Mouse (Mus musculus) lung, adult 2 months (tissue): Measurements from ENCODE around the gene Pnrc1. TPM values are rescaled to one million over a fixed set of nuclear protein-coding genes. Genes with fewer than 3 reads are reported as not detected.
"Not testable (repeated sequence)": the region's sequence is repeated elsewhere in the genome, so short reads cannot be mapped to it uniquely, and the experiment has no call there.

Experiments
- DNase-seq: peaks from one replicate; pipeline ENCODE4 v3.0.0; 2022
- H3K4me1 ChIP-seq: fragments of 200-500 bp; 2 replicates; pipeline ENCODE4 v1.6.1; 2011; ENCODE audit warnings: low read length; ENCODE audit not compliant: control insufficient read depth, insufficient read depth
- H3K4me3 ChIP-seq: fragments of 200-500 bp; replicated peaks from 2 replicates; pipeline ENCODE3; 2011; ENCODE audit warnings: low read depth, mild to moderate bottlenecking, control low read depth, low read length; ENCODE audit errors: extremely low read depth
- CTCF ChIP-seq: fragments of 200-500 bp; IDR thresholded peaks from 2 replicates; pipeline ENCODE4 v1.5.1; 2011; ENCODE audit warnings: mild to moderate bottlenecking, low read length, control low read depth; ENCODE audit not compliant: insufficient read depth
- POLR2A ChIP-seq: fragments of 200-500 bp; IDR thresholded peaks from 2 replicates; pipeline ENCODE4 v1.6.1; 2011; ENCODE audit warnings: low read depth, mild to moderate bottlenecking, control low read depth, low read length, borderline replicate concordance; ENCODE audit errors: extremely low read depth
- WGBS: fragments of 180-500 bp; shearing (Covaris S2); methylation state at CpG from one replicate; pipeline ENCODE4 v1.1.7; 2018; 5-methylcytosine and 5-hydroxymethylcytosine counted together
- polyA plus RNA-seq: library from polyadenylated mRNA; depleted of rRNA; stranded (reverse); fragments of >200 nt; gene quantifications from 2 replicates; pipeline ENCODE4 v1.2.3, GENCODE M21; 2012; rRNA removed

The Pnrc1 gene
- 110 and 197 TPM in 2 replicates for polyA plus RNA-seq

DNA sequence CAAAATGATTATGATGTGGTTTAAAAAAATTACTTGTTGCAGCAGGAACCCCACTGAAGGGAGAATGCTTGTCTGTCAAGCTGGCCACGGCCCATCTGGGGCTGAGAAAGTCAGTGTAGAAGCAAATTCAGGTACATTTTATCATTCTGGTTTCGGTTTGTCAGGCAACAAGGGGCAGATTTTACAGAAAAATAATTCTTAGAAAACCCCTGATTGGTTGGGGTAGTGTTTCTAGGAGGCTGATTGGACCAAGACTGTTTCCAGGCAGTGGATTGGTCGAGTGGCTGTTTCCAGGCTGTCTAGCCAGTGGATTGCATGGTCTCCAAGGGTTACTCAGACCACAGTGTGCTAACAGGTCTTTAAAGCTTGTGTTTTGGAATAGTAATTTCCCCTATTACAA, at the start of gene Pnrc1:
Gene Pnrc1, minus strand, starts transcription at position 162 of the 400 bp plus-strand sequence.
- peak; percentile 31 for DNase-seq
- 33% methylated on average over 3 of the region's 3 CpGs for WGBS

DNA sequence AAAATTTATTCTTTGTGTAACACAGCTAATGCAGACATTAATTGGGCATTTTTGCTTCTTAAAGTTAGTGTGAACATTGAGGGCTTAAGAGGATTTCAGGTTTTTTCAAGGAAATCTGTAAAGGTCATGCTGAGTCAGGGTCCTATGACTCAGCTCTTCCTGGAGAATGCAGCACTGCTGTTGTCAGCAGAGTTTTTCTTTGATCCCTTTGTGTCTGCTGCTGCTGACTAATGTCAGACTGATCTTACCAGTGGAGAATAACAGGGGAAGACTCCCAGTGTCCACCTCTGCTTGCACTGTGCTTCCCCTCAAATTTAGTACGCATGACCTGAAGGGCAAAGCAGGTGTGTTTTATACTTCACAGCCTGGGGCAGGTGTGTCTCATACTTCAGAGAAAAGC, 48.0 kb upstream of the Pnrc1 start:
- DNase-seq: no peak
- Histone ChIP-seq H3K4me3 (no peak overlapping the region), H3K4me1 (no peaks in the 10 kb centered on the region)
- no peak for TF ChIP-seq CTCF
- TF ChIP-seq POLR2A: no peak
- 95% methylated on average over 1 of the region's 1 CpGs for WGBS

More for the DNA sequence above, at the start of gene Pnrc1:
- TF ChIP-seq POLR2A: no peak
- no peak for TF ChIP-seq CTCF
- H3K4me1 ChIP-seq: peaks cover 2% of the 10 kb centered on the region; the same call in 1 of the 2 replicates
- H3K4me3 ChIP-seq: peak within 1 kb of the TSS; percentile 55

DNA sequence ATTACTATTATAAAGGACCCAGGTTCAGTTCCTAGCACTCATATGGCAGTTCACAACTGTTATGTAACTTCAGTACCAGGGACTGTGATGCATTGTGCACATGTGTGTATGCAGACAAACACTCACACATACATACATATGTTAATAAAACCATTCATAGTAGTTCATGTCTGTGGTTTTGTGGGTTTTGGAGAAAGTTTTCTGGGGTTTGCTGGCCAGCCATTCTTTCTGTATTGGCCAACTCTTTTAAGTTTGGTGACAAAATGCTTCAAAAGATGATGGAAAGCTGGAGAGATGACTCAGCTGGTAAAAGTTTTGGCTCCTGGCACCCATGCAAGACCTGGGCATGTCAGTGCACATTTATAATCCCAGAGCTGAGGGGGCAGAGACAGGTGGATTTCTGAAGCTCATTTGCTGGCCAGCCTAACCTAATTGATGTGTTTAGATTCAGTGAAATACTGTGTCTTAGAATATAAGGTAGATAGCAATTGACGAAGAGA, 43.0 kb upstream of the Pnrc1 start:
- Histone ChIP-seq H3K4me3 (no peak overlapping the region), H3K4me1 (no peaks in the 10 kb centered on the region)
- 100% methylated on average over 1 of the region's 1 CpGs for WGBS
- DNase-seq: no peak
- TF ChIP-seq POLR2A: no peak

DNA sequence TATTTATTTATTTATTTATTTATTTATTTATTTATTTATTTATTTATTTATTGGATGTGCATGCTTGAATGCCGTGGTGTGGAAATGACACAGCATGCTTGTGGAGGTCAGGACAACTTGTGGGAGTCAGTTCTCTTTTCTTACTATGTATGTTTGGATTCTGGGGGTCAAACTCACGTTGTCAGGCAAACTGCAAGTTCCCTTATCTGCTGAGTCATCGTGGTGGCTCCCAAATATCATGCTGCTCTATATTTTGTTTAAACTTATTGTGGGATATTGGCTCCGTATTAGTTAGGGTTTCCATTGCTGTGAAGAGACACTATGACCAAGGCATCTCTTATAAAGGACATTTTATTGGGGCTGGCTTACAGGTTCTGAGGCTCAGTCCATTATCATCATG, 41.2 kb upstream of the Pnrc1 start:
- no peaks in the 10 kb centered on the region for H3K4me1 ChIP-seq
- H3K4me3 ChIP-seq: no peak overlapping the region
- TF ChIP-seq CTCF (no peak), POLR2A (no peak)
- WGBS: 91% methylated on average over 4 of the region's 4 CpGs
- DNase-seq: no peak

DNA sequence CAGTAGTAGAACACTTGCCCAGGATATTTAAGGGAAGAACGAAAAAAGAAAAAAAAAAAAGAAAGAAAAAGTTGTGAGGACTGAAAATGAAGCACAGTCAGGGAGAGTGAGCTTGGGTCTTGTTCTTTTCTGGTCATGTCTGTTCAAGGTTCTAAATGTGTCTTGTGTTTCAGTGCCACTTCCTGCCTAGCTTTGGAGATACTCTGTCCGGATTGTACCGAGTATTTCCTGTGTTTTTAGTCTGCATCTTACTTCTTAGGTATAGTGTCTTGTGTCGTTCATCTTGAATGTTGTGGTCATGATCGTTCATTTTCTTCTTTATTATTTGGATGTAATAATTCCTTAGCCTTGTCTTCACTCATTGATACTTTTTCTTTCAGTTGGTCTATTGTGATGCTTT, 25.9 kb upstream of the Pnrc1 start:
- 51% methylated on average over 5 of the region's 5 CpGs for WGBS
- DNase-seq: no peak
- no peak overlapping the region for H3K4me3 ChIP-seq
- TF ChIP-seq CTCF (no peak), POLR2A (no peak)
- H3K4me1 ChIP-seq: peaks cover 2% of the 10 kb centered on the region; the same call in 1 of the 2 replicates

DNA sequence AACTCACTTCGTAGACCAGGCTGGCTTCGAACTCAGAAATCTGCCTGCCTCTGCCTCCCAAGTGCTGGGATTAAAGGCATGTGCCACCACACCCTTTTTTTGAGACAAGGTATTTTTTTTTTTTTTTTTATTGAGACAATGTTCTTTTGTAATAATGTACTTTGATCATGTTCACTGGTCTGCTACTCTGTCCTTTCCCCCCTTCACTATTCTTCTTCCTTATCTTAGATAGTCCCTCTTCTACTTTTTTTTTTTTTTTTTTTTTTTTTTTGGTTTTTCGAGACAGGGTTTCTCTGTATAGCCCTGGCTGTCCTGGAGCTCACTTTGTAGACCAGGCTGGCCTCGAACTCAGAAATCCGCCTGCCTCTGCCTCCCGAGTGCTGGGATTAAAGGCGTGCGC, 24.2 kb upstream of the Pnrc1 start:
- not testable (repeated sequence) for H3K4me1 ChIP-seq, DNase-seq, H3K4me3 ChIP-seq
- 100% methylated on average over 6 of the region's 8 CpGs for WGBS

DNA sequence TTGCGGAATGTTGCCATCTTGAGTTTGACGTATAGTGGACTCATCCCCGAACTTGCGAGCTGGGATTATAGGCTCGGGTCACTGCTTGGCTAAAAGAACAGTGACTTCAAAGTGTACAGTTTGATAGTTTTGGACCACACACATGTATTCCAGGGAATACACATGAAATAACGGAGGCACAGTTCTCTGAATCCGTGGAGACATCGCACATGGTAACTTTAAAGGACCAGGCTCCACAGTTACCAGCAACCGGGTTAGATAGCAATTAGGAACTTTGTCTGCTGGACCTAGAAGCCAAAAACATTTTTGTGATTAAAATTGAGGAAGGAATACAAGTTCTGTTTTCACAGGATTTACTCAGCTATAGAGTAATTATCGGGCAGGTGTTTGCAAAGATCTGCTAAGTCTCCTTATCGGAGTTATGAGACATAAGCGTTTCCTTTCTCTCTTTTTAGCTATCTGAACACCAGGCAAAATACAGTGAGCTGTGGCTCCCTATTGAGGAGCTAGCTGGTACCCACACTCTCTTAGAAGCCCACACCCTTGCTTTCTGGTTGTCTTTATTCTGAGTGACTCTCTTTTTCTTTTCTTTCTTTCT, 21.0 kb upstream of the Pnrc1 start:
- 8% methylated on average over 12 of the region's 12 CpGs for whole genome bisulfite sequencing
- peak overlapping the region; percentile 92 for H3K4me3 ChIP-seq
- TF ChIP-seq CTCF (no peak), POLR2A (no peak)
- peaks cover 5% of the 10 kb centered on the region; the same call in 1 of the 2 replicates for H3K4me1 ChIP-seq
- DNase-seq: no peak

DNA sequence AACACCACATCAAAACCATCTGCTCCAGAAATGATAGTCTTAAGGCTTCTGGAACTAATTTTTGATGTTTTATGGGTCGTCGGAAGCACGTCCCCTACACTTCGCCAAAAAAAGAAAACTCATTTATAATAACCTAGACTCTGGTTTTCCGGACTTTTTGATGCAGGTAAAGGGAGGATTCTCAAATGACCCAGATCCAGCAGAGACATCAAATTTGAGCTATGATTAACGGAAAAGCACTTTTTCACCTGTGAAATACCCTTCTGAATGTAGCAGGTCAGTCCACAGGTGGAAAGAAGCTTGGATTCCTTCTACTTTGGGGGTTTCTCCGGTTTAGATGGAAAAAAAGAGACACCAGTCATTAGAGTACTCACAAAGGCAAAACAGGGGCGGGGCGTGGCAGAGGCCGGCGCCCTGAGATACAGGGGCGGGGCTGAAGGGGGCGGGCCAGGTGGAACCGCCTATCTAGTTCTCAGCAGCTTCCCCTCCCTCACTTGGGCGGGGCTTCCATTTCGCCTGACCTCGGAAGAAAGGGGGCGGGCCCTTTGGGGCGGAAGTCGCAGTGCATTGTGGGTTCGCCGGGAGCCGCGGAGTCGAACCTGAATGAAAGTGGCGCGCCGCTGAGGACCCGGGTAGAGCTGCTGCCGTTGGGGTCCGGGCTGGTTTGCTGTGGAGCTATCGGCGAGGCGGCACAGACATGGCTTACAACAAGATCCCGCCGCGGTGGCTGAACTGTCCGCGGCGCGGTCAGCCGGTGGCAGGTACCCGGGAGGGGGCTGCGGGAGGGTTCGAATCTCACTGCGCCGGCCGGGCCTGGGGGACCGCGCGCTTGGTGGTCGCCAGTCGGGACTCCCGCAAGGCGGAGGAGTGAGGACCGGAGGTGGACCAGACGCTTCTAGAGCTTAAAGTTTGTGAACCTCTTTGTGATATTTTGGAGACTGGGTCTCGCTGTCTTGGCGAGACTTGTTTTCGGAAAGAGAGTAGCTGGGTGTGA, 20.1 kb upstream of the Pnrc1 start, which contains the start of gene Rngtt:
Gene Rngtt, plus strand, starts transcription at position 548 of the 994 bp plus-strand sequence.
- Histone ChIP-seq H3K4me3 (peak within 1 kb of the TSS; percentile 92), H3K4me1 (peaks cover 5% of the 10 kb centered on the region; the same call in 1 of the 2 replicates)
- WGBS: 2% methylated on average over 60 of the region's 60 CpGs
- TF ChIP-seq CTCF: no peak
- peak; percentile 37; the same call in 1 of the 2 replicates for TF ChIP-seq POLR2A
- DNase-seq: peak; percentile 97

DNA sequence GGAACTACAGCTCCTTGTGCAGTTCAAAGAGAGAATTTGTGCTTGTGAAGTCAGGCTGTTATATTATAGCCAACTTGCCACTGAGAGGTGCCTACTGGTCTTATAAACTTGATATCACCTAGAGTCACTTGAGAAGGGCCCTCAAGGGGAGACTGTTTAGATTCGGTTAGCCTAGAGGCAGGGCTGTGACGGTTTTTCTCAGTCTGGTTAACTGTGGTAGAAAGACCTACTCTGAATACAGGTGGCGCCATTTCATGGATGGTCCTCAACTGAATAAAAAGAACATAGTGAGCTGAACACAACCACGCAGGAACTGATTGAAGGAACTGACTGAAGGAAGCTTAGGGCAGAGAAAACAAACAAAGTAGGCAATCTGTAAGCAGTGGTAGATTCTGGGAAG, 17.2 kb upstream of the Pnrc1 start:
- TF ChIP-seq CTCF (no peak), POLR2A (no peak)
- DNase-seq: no peak

More for the DNA sequence above, 17.2 kb upstream of the Pnrc1 start:
- H3K4me1 ChIP-seq: peaks cover 5% of the 10 kb centered on the region; the same call in 1 of the 2 replicates
- WGBS: 60% methylated on average over 4 of the region's 4 CpGs
- no peak overlapping the region for H3K4me3 ChIP-seq
